Mouse (Mus musculus) spleen, postnatal 4 days (tissue): Measurements from ENCODE around the gene Fhl3.

Source experiments
- DNase-seq, 2 experiments: peaks; one replicate each; pipeline ENCODE4 v3.0.0; 2022; ENCODE audit warnings: low spot score in 2 of 2

Gene Fhl3

GRCm38 (mm10) chr4:124755526-124755925 lies 55.0 kb downstream of the Fhl3 start:
- no peak for DNase-seq
